Mouse (Mus musculus): ENCODE measurements at regions not wholly inside any gene's neighbourhood (a gene's known extent, or its start where the extent isn't known, plus 50 kb on each side); places are given as distances from the start of the nearest gene placed in this dataset.

GRCm38 (mm10) chr2:149614078-149614939 lies 209.5 kb downstream of the Cst10 start:
- ATAC-seq (ENCODE audit: insufficient number of reproducible peaks, low FRiP score): no peak
- Histone ChIP-seq H3K27ac (ENCODE audit: poor library complexity, severe bottlenecking) (no peak overlapping the region), H3K4me3 (no peak overlapping the region), H3K4me1 (replicated peaks) (no peaks in the 10 kb centered on the region), H3K9me3 (replicated peaks) (no peaks in the 10 kb centered on the region), H3K27me3 (replicated peaks) (no peaks in the 10 kb centered on the region), H3K4me2 (no peak overlapping the region), H3K36me3 (no peaks in the 10 kb centered on the region), H3K9ac (no peak overlapping the region)
- WGBS: 66% methylated on average over 2 of the region's 2 CpGs

GRCm38 (mm10) chr2:149625626-149626025 lies 203.4 kb upstream of the Syndig1 start:
- H3K27ac ChIP-seq (ENCODE audit: poor library complexity, severe bottlenecking): no peak overlapping the region
- H3K9ac ChIP-seq: no peak overlapping the region
- no peaks in the 10 kb centered on the region for H3K9me3 ChIP-seq (replicated peaks)
- no peaks in the 10 kb centered on the region for H3K36me3 ChIP-seq
- no peak overlapping the region for H3K4me3 ChIP-seq
- H3K4me2 ChIP-seq: no peak overlapping the region
- no peak for ATAC-seq (ENCODE audit: insufficient number of reproducible peaks, low FRiP score)
- no peaks in the 10 kb centered on the region for H3K27me3 ChIP-seq (replicated peaks)
- H3K4me1 ChIP-seq (replicated peaks): no peaks in the 10 kb centered on the region
- WGBS: 46% methylated on average over 1 of the region's 1 CpGs

- Histone ChIP-seq H3K4me3 (no peak overlapping the region), H3K4me2 (no peak overlapping the region), H3K9me3 (replicated peaks) (no peaks in the 10 kb centered on the region), H3K4me1 (replicated peaks) (no peaks in the 10 kb centered on the region), H3K27ac (ENCODE audit: poor library complexity, severe bottlenecking) (no peak overlapping the region), H3K9ac (no peak overlapping the region), H3K27me3 (replicated peaks) (no peaks in the 10 kb centered on the region), H3K36me3 (no peaks in the 10 kb centered on the region)
- no peak for ATAC-seq (ENCODE audit: insufficient number of reproducible peaks, low FRiP score)
- WGBS: 85% methylated on average over 3 of the region's 3 CpGs
These were observed 187.8 kb upstream of the Syndig1 start for GRCm38 (mm10) chr2:149641207-149641606.

GRCm38 (mm10) chr2:149651829-149652228 lies 177.2 kb upstream of the Syndig1 start:
- H3K9me3 ChIP-seq (replicated peaks): no peaks in the 10 kb centered on the region
- no peak overlapping the region for H3K27ac ChIP-seq (ENCODE audit: poor library complexity, severe bottlenecking)
- 56% methylated on average over 2 of the region's 2 CpGs for WGBS
- no peak for ATAC-seq (ENCODE audit: insufficient number of reproducible peaks, low FRiP score)
- no peaks in the 10 kb centered on the region for H3K4me1 ChIP-seq (replicated peaks)
- no peaks in the 10 kb centered on the region for H3K36me3 ChIP-seq
- no peak overlapping the region for H3K4me3 ChIP-seq
- H3K9ac ChIP-seq: no peak overlapping the region
- H3K27me3 ChIP-seq (replicated peaks): no peaks in the 10 kb centered on the region
- no peak overlapping the region for H3K4me2 ChIP-seq

GRCm38 (mm10) chr2:149661086-149661485 lies 167.9 kb upstream of the Syndig1 start:
- no peaks in the 10 kb centered on the region for H3K27me3 ChIP-seq (replicated peaks)
- no peaks in the 10 kb centered on the region for H3K4me1 ChIP-seq (replicated peaks)
- no peak overlapping the region for H3K4me3 ChIP-seq
- H3K27ac ChIP-seq (ENCODE audit: poor library complexity, severe bottlenecking): no peak overlapping the region
- no peaks in the 10 kb centered on the region for H3K36me3 ChIP-seq
- no peak; the same call in 1 of the 2 replicates for ATAC-seq (ENCODE audit: insufficient number of reproducible peaks, low FRiP score)
- no peak overlapping the region for H3K4me2 ChIP-seq
- no peaks in the 10 kb centered on the region for H3K9me3 ChIP-seq (replicated peaks)
- no peak overlapping the region for H3K9ac ChIP-seq
- WGBS: 57% methylated on average over 5 of the region's 5 CpGs

GRCm38 (mm10) chr2:149664377-149664776 lies 164.6 kb upstream of the Syndig1 start:
- Histone ChIP-seq H3K27ac (ENCODE audit: poor library complexity, severe bottlenecking) (no peak overlapping the region), H3K4me3 (no peak overlapping the region), H3K4me1 (replicated peaks) (no peaks in the 10 kb centered on the region), H3K36me3 (no peaks in the 10 kb centered on the region), H3K9ac (no peak overlapping the region), H3K4me2 (no peak overlapping the region), H3K27me3 (replicated peaks) (no peaks in the 10 kb centered on the region), H3K9me3 (replicated peaks) (no peaks in the 10 kb centered on the region)
- ATAC-seq (ENCODE audit: insufficient number of reproducible peaks, low FRiP score): no peak

GRCm38 (mm10) chr2:149666412-149666811 lies 162.6 kb upstream of the Syndig1 start:
- no peaks in the 10 kb centered on the region for H3K9me3 ChIP-seq (replicated peaks)
- H3K27ac ChIP-seq (ENCODE audit: poor library complexity, severe bottlenecking): no peak overlapping the region
- 61% methylated on average over 3 of the region's 3 CpGs for WGBS
- H3K27me3 ChIP-seq (replicated peaks): no peaks in the 10 kb centered on the region
- no peaks in the 10 kb centered on the region for H3K4me1 ChIP-seq (replicated peaks)
- H3K4me3 ChIP-seq: no peak overlapping the region
- H3K4me2 ChIP-seq: no peak overlapping the region
- no peak for ATAC-seq (ENCODE audit: insufficient number of reproducible peaks, low FRiP score)
- no peaks in the 10 kb centered on the region for H3K36me3 ChIP-seq
- H3K9ac ChIP-seq: no peak overlapping the region

GRCm38 (mm10) chr2:149671870-149672269 lies 157.1 kb upstream of the Syndig1 start:
- Histone ChIP-seq H3K4me2 (no peak overlapping the region), H3K4me1 (replicated peaks) (peaks cover 8% of the 10 kb centered on the region; the same call in 1 of the 2 replicates), H3K4me3 (no peak overlapping the region), H3K27ac (ENCODE audit: poor library complexity, severe bottlenecking) (no peak overlapping the region), H3K36me3 (no peaks in the 10 kb centered on the region), H3K9ac (no peak overlapping the region), H3K9me3 (replicated peaks) (no peaks in the 10 kb centered on the region), H3K27me3 (replicated peaks) (no peaks in the 10 kb centered on the region)
- ATAC-seq (ENCODE audit: insufficient number of reproducible peaks, low FRiP score): no peak
- 63% methylated on average over 1 of the region's 1 CpGs for WGBS

GRCm38 (mm10) chr2:149679822-149680459 lies 149.1 kb upstream of the Syndig1 start:
- H3K27ac ChIP-seq (ENCODE audit: poor library complexity, severe bottlenecking): 0 out of 2 replicates have a peak overlapping the region, but pooled peaks have one; percentile 21
- H3K27me3 ChIP-seq (replicated peaks): no peaks in the 10 kb centered on the region
- ATAC-seq (ENCODE audit: insufficient number of reproducible peaks, low FRiP score): peak; percentile 77
- no peaks in the 10 kb centered on the region for H3K9me3 ChIP-seq (replicated peaks)
- WGBS: 72% methylated on average over 2 of the region's 2 CpGs
- no peaks in the 10 kb centered on the region for H3K36me3 ChIP-seq
- H3K4me1 ChIP-seq (replicated peaks): peaks cover 27% of the 10 kb centered on the region
- no peak overlapping the region for H3K4me3 ChIP-seq
- no peak overlapping the region for H3K9ac ChIP-seq
- no peak overlapping the region for H3K4me2 ChIP-seq

GRCm38 (mm10) chr2:149722342-149722741 lies 106.7 kb upstream of the Syndig1 start:
- Histone ChIP-seq H3K36me3 (no peaks in the 10 kb centered on the region), H3K27me3 (replicated peaks) (no peaks in the 10 kb centered on the region), H3K4me3 (no peak overlapping the region), H3K4me1 (replicated peaks) (no peaks in the 10 kb centered on the region), H3K4me2 (no peak overlapping the region), H3K9me3 (replicated peaks) (no peaks in the 10 kb centered on the region), H3K9ac (no peak overlapping the region), H3K27ac (ENCODE audit: poor library complexity, severe bottlenecking) (no peak overlapping the region)
- 73% methylated on average over 3 of the region's 3 CpGs for WGBS
- ATAC-seq (ENCODE audit: insufficient number of reproducible peaks, low FRiP score): no peak

- Histone ChIP-seq H3K4me3 (no peak overlapping the region), H3K27ac (ENCODE audit: poor library complexity, severe bottlenecking) (no peak overlapping the region), H3K4me1 (replicated peaks) (no peaks in the 10 kb centered on the region), H3K9ac (no peak overlapping the region), H3K4me2 (peak overlapping the region; percentile 29; the same call in 1 of the 2 replicates), H3K36me3 (no peaks in the 10 kb centered on the region), H3K27me3 (replicated peaks) (no peaks in the 10 kb centered on the region), H3K9me3 (replicated peaks) (no peaks in the 10 kb centered on the region)
- ATAC-seq (ENCODE audit: insufficient number of reproducible peaks, low FRiP score): no peak
- WGBS: 18% methylated on average over 7 of the region's 7 CpGs
These were observed 104.7 kb upstream of the Syndig1 start for GRCm38 (mm10) chr2:149724279-149724678.
